Mouse (Mus musculus) forebrain, postnatal 0 days (tissue): ENCODE results near the gene Awat1. TPM values are rescaled to one million over a fixed set of nuclear protein-coding genes. Genes with fewer than 3 reads are reported as not detected.

Source experiments
- ATAC-seq: fragments of 200-750 bp; cut with Nextera tagmentation; 2 replicates; pipeline ENCODE4 v1.8.0; 2017; ENCODE audit warnings: mild to moderate bottlenecking, moderate library complexity
- DNase-seq: peaks from one replicate; pipeline ENCODE4 v3.0.0-alpha.2; 2015
- H3K27ac ChIP-seq: fragments of 300-500 bp; sonication (generic); 2 replicates; pipeline ENCODE4 v1.5.1; 2014; ENCODE audit warnings: low read depth, mild to moderate bottlenecking, antibody characterized with exemption, low read length, moderate library complexity, mixed read lengths
- H3K27me3 ChIP-seq: fragments of 300-500 bp; sonication (generic); 2 replicates; pipeline ENCODE4 v1.6.1; 2014; ENCODE audit warnings: mild to moderate bottlenecking, low read length, mixed read lengths; ENCODE audit not compliant: insufficient read depth
- H3K36me3 ChIP-seq: fragments of 300-500 bp; sonication (generic); 2 replicates; pipeline ENCODE4 v1.6.1; 2014; ENCODE audit warnings: mild to moderate bottlenecking, moderate library complexity; ENCODE audit not compliant: insufficient read depth
- H3K4me1 ChIP-seq: fragments of 300-500 bp; sonication (generic); 2 replicates; pipeline ENCODE4 v1.6.1; 2014; ENCODE audit warnings: antibody characterized with exemption; ENCODE audit not compliant: insufficient read depth
- H3K4me2 ChIP-seq: fragments of 300-500 bp; sonication (generic); 2 replicates; pipeline ENCODE4 v1.6.1; 2014; ENCODE audit warnings: low read depth, mild to moderate bottlenecking, moderate library complexity
- H3K4me3 ChIP-seq: fragments of 300-500 bp; sonication (generic); 2 replicates; pipeline ENCODE4 v1.5.1; 2014; ENCODE audit warnings: low read depth, low read length, mixed read lengths
- H3K9ac ChIP-seq: fragments of 300-500 bp; sonication (generic); 2 replicates; pipeline ENCODE4 v1.6.1; 2014; ENCODE audit warnings: mild to moderate bottlenecking
- H3K9me3 ChIP-seq: fragments of 300-500 bp; sonication (generic); 2 replicates; pipeline ENCODE4 v1.6.1; 2016; ENCODE audit warnings: low read length
- CTCF ChIP-seq: sonication (generic); IDR thresholded peaks from 2 replicates; pipeline ENCODE4 v1.5.1; 2016; ENCODE audit warnings: antibody characterized with exemption, control low read depth, low read depth
- WGBS: fragments of 180-500 bp; shearing (Covaris S2); extraction: QIAGEN DNeasy Blood & Tissue Kit; methylation state at CpG from one replicate; pipeline ENCODE4 v1.1.7; 2014; 5-methylcytosine and 5-hydroxymethylcytosine counted together
- polyA plus RNA-seq: library from polyadenylated mRNA; unstranded; fragments of >200 nt; fragmentation: Nextera tagmentation; extraction: Ambion mirVana; gene quantifications from 2 replicates; pipeline ENCODE4 v1.2.1, GENCODE M21; 2015
- total RNA-seq: library from RNA; depleted of rRNA; stranded (reverse); fragments of >200 nt; gene quantifications from 2 replicates; pipeline ENCODE4 v1.2.3, GENCODE M21; 2014; rRNA removed

Awat1 gene
- total RNA-seq (not detected in 2 replicates), polyA plus RNA-seq (not detected in 2 replicates)

DNA sequence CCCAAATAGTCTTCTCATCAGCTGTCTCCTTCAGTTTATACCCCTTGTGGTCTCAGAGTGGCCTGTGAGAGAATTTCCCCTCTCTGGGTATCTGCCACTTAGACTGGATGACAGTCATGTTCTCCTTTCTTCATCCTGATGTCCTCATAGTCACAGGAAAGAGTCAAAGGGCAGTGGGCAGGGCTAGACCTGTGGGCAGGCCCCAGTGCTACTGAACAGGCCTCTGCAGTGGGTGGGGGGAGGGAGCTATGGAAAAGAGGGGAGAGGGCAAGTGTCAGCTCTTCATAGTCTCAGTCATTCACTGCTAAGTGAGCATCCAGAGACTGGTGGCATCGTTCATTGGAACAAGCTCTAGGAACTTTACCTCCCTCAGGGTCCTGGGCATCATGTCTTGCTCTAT is at the start of gene Awat1:
TSS of gene Awat1 (plus strand) at position 301 of the 400 bp plus-strand sequence.
- Histone ChIP-seq H3K9ac (no peak within 1 kb of the TSS), H3K9me3 (no peaks in the 10 kb centered on the region), H3K27me3 (no peaks in the 10 kb centered on the region), H3K4me1 (no peaks in the 10 kb centered on the region), H3K36me3 (no peaks in the 10 kb centered on the region), H3K4me2 (no peak within 1 kb of the TSS), H3K27ac (no peak within 1 kb of the TSS), H3K4me3 (no peak within 1 kb of the TSS)
- TF ChIP-seq CTCF, result no peak
- DNase-seq (no peak), ATAC-seq (no peak)
- WGBS, result 89% methylated on average over 1 of the region's 1 CpGs

- Histone ChIP-seq H3K9me3 (no peaks in the 10 kb centered on the region), H3K4me2 (no peak within 1 kb of the TSS), H3K4me1 (no peaks in the 10 kb centered on the region), H3K27me3 (no peaks in the 10 kb centered on the region; the same call in 1 of the 2 replicates), H3K9ac (no peak within 1 kb of the TSS), H3K27ac (no peak within 1 kb of the TSS), H3K4me3 (no peak within 1 kb of the TSS), H3K36me3 (no peaks in the 10 kb centered on the region)
- 62% methylated on average over 4 of the region's 4 CpGs for WGBS
- no peak for TF ChIP-seq CTCF
- DNase-seq, result no peak
- no peak for ATAC-seq
These were observed 47.6 kb upstream of the Awat1 start, which contains the start of gene Dgat2l6 for GRCm38 (mm10) chrX:100524471-100524870. Dgat2l6 (plus strand) TSS chrX:100524838.

DNA sequence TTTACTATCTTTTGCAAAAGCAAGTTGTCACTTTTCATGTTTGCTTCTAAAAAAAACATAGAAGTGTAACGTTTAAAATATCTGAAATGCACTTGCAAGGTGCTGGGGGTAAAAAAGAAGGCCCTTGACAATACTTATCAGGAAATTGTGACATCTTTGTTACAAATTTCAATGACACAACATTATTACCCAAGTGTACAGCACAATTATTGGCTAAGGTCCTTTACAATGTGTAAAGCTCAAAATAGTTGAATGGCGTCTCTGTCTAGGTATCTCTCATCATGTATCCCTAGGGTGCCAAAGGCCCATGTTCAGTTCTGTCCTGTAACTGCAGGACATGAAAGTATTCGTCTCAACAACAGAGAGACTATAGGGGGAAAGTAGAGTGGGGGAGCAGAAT is 16.0 kb upstream of the Awat1 start:
- TF ChIP-seq CTCF, result no peak
- Histone ChIP-seq H3K27me3 (no peaks in the 10 kb centered on the region), H3K4me3 (no peak overlapping the region), H3K36me3 (no peaks in the 10 kb centered on the region), H3K4me2 (no peak overlapping the region), H3K9ac (no peak overlapping the region), H3K27ac (no peak overlapping the region), H3K9me3 (no peaks in the 10 kb centered on the region), H3K4me1 (no peaks in the 10 kb centered on the region)
- ATAC-seq, result no peak
- 84% methylated on average over 3 of the region's 3 CpGs for WGBS
- DNase-seq, result no peak

DNA sequence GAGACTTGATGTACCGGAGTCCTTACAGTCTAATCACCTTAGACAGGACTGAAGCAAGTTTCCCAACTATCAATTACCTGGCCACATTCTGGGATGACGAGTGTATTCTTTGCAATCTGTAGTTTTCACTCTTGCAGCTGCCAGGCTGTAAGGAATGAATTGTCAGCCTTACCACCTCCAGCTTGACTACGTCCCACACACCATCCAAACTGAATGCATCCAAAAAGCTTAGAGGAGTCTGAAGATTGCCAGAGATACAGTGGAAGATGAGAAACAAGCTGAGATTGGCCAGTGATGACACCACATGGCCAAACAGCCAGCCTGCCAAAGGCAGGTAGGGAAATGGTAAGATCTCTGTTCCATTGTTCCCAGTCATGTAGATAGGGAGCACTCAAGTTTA is 6.4 kb upstream of the Awat1 start:
- Histone ChIP-seq H3K4me1 (no peaks in the 10 kb centered on the region), H3K4me3 (no peak overlapping the region), H3K9me3 (no peaks in the 10 kb centered on the region), H3K27ac (no peak overlapping the region), H3K36me3 (no peaks in the 10 kb centered on the region), H3K9ac (no peak overlapping the region), H3K4me2 (no peak overlapping the region), H3K27me3 (no peaks in the 10 kb centered on the region)
- no peak for DNase-seq
- WGBS, result 86% methylated on average over 3 of the region's 3 CpGs
- no peak for ATAC-seq
- no peak for TF ChIP-seq CTCF

DNA sequence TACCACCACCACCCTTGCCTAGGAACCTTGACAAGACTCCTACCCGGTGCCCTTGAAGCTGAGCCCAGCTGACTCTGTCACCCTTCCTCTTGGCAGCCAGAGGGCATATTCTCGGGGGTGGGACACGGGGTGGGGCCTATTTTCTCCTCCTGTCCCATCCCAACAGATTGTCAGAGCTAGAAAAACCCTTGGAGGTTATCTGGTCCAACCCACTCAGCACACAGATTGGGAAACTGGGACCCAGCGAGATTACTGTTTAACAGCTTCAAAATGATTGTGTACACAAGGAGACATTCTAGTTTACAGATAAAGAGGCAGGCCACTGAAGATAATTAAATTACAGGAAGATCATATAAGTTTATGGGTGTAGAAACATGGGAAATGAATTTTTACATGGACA is 22.7 kb downstream of the Awat1 start, which contains the start of gene P2ry4:
TSS of gene P2ry4 (minus strand) at position 79 of the 400 bp plus-strand sequence.
- no peak for DNase-seq
- Histone ChIP-seq H3K4me2 (no peak within 1 kb of the TSS), H3K9me3 (no peaks in the 10 kb centered on the region), H3K9ac (no peak within 1 kb of the TSS), H3K27me3 (no peaks in the 10 kb centered on the region), H3K4me1 (no peaks in the 10 kb centered on the region), H3K4me3 (no peak within 1 kb of the TSS), H3K36me3 (no peaks in the 10 kb centered on the region), H3K27ac (no peak within 1 kb of the TSS)
- TF ChIP-seq CTCF, result no peak
- ATAC-seq, result no peak
- 68% methylated on average over 4 of the region's 4 CpGs for WGBS

DNA sequence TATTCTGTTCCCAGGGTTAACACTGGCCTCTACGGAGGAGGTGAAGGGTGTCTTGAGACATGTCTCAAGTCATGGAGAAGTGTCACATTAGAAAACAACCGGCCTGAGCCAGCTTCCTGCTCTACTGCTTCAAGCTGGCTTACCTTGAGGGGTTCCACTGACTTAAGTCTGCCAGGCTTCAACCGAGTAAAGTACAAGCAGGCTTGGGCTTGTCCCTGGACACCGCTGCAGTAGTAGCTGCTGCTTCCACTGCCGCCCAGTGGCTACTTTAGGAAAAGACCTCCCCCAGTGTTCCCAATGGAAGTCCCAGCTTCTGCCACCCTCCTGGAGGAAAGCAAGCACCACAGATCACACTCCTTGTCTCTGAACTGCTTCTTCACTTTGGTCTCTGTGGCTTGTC is 25.4 kb downstream of the Awat1 start:
- Histone ChIP-seq H3K9ac (no peak overlapping the region), H3K9me3 (no peaks in the 10 kb centered on the region), H3K4me3 (no peak overlapping the region), H3K27ac (no peak overlapping the region), H3K27me3 (no peaks in the 10 kb centered on the region), H3K36me3 (no peaks in the 10 kb centered on the region), H3K4me2 (no peak overlapping the region), H3K4me1 (no peaks in the 10 kb centered on the region)
- peak; percentile 60 for TF ChIP-seq CTCF
- DNase-seq (peak; percentile 31), ATAC-seq (peak; percentile 50; the same call in 1 of the 2 replicates)
- 32% methylated on average over 5 of the region's 5 CpGs for WGBS

DNA sequence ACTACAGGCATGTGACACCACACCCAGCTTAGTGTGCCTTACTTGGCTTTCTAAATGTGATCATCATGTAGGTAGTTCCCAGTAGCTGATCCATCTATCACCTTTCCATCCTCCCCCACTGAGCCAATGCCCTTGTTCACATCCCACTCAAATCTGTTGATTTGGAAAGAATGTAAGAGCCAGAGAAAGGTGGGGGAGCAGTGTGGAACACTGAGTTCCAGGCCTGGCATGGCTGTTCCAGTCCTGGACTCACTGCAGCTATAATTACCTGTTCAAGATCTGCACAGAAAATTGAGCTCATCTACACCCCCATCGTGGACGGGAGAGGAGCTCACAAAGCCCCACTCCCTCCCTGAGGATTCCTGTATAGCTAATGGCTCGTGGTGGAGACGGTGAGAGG is 27.7 kb downstream of the Awat1 start:
- no peak overlapping the region for H3K27ac ChIP-seq
- H3K4me2 ChIP-seq, result no peak overlapping the region
- DNase-seq (no peak), ATAC-seq (no peak)
- H3K9ac ChIP-seq, result no peak overlapping the region
- H3K4me3 ChIP-seq, result no peak overlapping the region
- TF ChIP-seq CTCF, result no peak
- no peaks in the 10 kb centered on the region for H3K9me3 ChIP-seq
- H3K27me3 ChIP-seq, result no peaks in the 10 kb centered on the region
- no peaks in the 10 kb centered on the region for H3K36me3 ChIP-seq
- H3K4me1 ChIP-seq, result no peaks in the 10 kb centered on the region
- WGBS, result 62% methylated on average over 4 of the region's 4 CpGs

DNA sequence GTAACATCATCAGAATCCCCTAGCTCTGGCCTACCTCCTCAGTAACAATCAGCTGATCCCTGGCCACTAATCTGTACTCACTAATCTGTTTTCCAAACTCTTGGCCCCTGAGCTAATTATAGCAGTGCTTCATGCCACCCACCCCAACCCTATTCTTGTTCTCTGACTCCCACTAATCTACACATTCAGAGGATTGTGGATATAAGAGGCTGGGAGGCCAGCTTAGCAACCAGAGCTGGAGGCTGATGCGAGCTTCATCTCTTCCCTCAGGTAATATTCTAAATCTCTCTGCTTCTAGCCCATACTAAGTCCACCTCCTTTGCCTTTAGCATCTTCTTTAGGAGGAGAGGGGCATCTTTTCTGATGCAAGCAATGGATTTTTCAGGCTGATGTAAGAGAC is 33.3 kb downstream of the Awat1 start, which contains the start of gene Arr3:
TSS of gene Arr3 (plus strand) at position 184 of the 400 bp plus-strand sequence.
- H3K36me3 ChIP-seq, result no peaks in the 10 kb centered on the region
- H3K27ac ChIP-seq, result no peak within 1 kb of the TSS
- H3K4me3 ChIP-seq, result no peak within 1 kb of the TSS
- no peak within 1 kb of the TSS for H3K4me2 ChIP-seq
- no peak for TF ChIP-seq CTCF
- DNase-seq (no peak), ATAC-seq (no peak)
- WGBS, result 48% methylated on average over 1 of the region's 1 CpGs
- no peaks in the 10 kb centered on the region for H3K27me3 ChIP-seq
- no peaks in the 10 kb centered on the region for H3K4me1 ChIP-seq
- H3K9me3 ChIP-seq, result no peaks in the 10 kb centered on the region
- no peak within 1 kb of the TSS for H3K9ac ChIP-seq
